Mouse (Mus musculus): ENCODE measurements around the gene Tmem262.
A peak's percentile ranks its signal among the peaks of the same experiment; 100 is the strongest.

Gene Tmem262

DNA sequence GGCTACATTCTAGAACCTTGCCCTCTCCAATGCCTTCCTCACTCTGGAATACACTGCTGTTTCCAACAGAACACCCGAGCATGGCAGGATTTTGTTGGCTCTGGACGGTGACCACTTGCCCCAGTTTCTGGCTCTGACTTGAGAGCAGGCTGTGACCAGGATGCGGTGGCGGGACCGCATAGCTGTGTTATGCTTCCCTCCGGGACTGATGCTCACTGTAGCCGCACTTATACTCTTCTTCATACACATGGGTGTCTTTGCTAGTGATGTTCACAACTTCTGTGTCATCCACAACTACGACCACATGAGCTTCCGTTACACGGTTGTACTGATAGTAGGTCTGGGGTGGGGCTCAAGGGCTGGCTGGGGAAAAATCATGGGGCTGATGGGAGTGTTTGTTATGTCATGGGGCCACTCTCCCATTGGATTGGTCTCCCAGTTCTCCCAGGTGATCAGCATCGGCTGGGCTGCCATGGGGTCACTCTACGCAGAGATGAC lies at the start of gene Tmem262:
Gene Tmem262 (plus strand): TSS at position 51 of the 498 bp plus-strand sequence.
- no peak for DNase-seq

DNA sequence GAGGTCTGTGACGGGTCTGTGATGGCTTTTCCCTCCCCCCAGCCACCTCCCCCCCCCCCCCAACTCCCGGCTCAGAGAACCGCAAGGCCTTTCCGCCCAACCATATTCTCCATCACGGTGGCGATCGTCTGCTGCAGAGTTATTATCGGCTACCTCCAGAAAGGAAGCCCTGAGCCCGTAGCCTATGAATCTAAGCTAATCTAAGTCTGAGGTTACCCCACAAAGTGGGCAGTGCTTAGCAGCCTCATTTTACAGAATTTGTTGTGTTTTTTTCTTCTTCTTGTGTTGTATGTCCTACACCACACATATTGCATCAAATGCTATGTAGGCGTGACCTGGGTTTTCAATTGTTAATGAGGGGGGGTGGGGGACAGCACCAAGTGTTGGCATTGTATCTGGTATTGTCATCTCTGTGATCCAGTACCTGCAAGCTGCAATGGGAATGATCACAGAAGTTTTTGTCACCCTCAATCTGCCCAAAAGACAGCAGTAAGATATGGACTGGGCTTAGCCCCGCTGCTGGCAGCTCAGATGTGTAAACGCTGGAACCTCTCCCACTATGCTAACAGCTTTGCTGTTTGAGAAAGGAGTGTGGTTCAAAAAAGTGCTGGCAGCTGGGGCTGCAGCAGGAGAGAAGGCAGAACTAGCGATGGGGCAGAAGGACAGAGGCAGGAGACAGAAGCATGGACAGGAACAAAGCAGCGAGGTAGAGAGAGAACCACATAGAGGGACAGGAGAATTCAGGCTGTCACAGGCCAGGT lies 49.1 kb upstream of the Tmem262 start:
- DNase-seq: no peak

DNA sequence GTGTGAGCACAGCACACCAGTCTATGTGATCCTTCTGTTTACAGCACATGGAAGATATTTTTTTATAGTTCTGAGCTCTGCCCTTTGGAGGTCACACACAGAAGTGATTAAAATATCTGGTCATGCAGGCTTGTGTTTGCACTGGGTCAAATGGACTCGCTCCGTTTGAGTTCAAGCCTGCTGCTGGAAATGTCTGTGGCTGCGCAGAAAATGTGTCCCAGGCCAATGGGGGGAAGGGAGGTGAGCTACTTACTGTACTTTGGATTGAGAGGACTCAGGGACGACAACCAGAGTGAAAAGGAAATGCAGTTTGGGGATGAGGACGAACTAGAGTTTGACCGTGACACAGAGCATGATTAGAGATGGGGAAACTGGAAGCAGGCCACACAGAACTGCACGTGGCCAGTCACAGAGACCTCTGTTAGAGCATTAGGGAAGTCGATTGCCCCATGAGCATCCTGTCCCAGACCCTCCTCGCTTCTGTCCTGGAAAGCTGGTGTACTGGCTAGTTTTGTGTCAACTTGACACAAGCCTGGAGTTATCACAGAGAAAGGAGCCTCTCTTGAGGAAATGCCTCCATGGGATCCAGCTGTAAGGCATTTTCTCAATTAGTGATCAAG lies 43.8 kb upstream of the Tmem262 start:
- no peak for DNase-seq

DNA sequence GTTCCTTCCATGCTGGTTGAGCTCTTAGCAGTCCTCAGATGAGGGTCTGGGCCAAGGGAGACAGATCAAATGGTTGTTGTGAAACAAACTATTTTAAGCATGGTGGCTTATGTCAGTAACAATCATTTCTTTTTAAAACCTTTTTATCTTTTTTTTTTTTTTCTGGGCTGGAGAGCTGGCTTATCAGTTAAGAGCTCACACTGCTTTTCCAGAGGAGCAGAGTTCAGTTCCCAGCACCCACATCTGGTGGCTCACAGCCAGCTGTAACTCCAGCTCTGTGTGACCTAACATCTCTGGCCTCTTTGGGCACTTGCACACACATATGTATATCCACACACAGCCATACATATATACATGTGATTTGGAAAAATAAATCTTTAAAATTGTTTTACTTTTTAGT lies 42.1 kb upstream of the Tmem262 start:
- no peak for DNase-seq

DNA sequence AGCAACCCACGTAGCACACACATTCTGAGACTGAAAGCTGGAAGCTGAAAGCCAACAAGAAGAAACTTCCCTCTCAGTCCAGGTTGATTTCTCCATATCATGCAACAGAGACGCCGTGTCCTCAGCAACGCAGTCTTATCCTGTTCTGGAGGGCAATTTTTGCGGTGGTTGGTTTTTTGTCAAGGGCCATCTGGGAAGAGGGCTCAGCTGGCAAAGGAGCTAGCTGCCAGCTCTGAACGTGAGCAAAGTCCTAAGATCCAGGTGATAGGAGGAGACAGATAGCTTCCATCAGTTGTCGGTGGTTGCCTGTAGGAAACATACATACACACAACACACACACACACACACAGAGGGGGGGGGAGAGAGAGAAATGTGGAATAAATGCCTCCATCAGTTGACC lies 41.5 kb upstream of the Tmem262 start:
- no peak for DNase-seq

DNA sequence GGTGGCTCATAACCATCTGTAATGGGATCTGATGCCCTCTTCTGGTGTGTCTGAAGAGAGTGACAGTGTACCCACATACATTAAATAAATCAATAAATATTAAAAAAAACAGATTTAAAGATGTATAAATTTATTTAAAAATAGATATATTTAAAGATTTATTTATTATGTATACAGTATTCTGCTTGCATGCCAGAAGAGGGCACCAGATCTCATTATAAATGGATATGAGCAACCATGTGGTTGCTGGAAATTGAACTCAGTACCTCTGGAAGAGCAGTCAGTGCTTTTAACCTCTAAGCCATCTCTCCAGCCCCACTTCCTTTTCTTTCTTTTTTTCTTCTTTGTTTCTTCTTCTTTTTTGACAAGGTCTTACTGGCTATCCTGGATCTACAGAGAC lies 39.8 kb upstream of the Tmem262 start:
- DNase-seq: no peak

DNA sequence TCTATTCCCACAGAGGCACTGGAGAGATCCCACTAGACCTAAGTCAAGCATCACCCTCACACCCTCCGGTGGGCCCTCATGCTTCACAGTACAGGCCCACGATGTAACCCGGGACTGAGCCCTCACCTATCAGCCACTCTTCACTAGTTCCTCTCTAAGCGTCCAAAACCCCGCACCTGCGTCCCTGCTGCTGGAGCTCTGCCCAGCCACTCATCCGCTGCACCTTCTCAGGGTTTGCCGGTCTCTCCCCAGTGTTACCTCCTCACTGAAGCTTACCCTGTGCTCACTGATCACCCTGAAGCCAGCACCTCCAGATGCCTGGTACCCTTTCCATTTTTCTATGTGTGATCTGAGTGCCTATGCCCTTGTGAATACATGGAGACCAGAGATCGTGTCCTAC lies 37.5 kb upstream of the Tmem262 start:
- no peak for DNase-seq

DNA sequence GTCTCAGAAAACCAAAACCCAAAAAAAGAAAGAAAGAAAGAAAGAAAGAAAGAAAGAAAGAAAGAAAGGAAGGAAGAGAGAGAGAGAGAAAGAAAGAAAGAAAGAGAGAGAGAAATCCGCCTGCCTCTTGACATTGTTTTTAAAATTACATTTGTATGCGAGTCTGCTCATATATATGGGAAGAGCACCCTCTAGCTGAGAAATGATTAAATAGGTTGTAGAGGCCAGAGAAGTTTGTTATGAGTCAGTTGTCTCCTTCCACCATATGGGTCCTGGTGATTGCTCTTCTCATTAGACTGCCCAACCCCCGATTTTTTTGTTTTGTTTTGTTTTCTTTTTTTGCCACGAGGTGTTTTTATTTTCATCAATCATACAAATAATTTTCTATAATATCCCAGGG lies 35.7 kb upstream of the Tmem262 start:
- peak; percentile 54 for DNase-seq

DNA sequence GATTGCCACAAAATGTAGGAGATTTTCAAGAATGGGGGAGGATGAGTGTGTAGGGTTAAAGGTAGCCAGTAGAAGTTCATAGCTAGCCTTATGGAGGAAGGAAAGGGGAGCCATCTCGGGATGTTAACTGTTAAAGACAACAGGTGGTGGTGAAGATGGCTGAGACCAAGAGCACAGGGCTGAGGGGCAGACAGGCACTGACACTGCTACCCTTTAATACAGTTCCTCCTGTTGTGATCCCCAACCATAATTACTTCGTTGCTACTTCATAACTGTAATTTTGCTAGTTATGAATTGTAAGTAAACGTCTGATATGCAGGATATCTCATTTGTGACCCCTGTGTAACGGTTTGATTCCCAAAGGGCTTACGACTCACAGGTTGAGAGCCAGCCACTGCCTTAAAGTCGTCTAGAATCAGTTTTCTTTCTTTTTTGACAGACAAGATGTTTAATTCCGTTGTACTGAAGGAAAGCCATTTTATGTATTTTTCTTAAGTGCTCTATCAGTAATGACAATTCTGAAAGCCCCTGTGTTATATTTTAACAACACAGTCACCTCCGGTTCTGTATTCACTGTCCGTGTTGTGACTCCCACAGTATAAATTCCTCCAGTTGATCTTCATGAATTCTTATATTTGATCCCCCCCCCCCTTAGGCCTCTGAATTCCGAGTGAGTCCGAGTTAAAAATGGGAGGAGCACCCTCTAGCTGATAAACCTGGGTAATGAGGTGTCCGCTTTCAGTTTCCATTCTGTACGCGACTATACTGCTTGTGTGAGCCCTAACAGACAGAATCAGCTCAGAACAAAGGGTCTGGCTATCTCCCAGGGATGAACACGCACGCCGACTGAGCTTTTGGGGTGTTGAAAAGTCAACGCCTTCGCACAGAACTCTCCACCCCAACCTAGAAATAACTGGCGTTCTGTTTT lies 34.2 kb upstream of the Tmem262 start:
- no peak for DNase-seq

DNA sequence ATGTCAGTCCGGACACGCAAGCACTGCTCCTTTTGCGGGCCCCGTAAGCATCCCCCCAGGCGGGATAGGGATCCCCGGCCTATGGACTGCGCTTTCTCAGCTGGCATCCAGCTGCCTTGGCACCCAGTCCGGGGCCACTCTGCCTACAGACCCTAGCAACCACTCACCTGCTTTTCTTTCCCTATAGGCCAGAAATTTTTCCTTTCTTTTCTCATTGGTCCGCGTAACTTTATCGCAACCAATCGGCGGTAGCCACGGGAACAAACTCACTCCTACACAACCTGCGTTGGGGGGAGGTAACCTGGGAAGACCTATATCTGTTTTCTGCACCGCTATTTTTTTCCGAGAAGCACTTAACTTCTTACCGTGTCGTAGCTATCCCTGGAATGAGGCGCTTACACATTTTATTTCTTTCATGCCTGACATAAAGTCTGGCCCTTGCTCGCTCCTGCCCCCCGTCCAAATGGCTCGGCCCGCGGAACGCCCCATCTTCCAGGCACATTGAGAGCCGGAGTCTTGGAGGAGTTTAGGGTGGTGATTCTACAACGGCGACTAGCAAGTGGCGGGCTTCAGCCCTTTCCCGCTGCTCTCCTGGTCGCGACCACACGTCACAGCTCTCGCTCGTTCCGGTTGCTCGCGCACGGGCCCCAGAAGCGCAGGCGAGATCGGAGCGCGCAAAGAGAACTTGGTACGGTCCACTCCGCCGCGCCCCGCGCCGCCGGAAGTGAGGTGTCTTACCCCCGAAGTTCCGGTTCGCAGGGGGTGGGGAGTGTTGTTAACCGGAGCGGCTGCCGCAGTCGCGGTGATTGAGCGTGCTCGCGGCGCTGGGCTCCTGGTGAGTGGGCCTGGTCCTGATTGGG lies 33.3 kb upstream of the Tmem262 start, which contains the start of gene Syvn1:
Gene Syvn1 (plus strand): TSS at position 283 of the 860 bp plus-strand sequence.
- DNase-seq: peak; percentile 97

DNA sequence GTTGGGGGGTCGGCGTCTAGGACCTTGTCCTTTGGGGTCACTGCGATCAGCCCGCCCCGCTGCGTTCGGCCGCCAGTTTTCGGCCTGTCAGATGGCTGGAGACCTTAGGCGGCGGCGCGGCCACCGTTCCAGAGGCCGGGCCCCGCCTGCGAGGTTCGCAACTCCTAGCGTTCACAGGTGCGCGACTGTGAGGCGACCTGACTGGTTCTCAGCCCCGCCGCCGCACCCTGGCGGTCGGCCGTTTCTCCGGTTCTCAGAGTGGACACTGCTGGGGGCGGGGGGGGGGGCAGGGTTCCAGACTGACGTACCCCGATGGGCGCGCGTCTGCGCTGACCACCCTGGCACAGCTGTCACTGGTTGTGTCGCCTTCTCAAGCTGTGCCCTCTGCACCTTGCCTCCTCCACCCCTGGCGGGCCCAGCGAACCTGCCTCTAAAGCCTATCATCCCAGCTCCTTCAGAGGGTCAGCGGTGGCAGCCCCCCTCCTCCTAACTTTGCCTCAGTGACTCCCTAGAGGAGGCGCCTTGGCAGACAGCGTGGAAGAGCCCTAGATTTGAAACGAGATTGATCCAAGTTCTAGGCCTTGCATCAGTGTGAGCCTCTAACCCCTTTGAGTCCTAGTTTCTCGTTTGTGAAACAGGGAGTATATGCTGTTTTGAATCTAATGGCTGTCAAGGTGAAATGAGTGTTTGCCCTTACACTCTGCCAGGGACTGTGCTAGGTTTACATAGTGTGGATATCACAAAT lies 32.5 kb upstream of the Tmem262 start:
- DNase-seq: no peak

DNA sequence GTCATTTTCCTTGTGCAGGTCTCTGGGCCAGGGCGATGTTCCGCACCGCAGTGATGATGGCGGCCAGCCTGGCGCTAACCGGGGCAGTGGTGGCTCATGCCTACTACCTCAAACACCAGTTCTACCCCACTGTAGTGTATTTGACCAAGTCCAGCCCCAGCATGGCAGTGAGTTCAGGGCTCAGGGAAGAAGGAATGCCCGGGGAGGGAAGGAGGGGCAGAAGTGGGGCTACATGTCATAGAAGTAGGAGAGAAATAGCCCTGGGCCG lies 32.0 kb upstream of the Tmem262 start:
- no peak for DNase-seq

DNA sequence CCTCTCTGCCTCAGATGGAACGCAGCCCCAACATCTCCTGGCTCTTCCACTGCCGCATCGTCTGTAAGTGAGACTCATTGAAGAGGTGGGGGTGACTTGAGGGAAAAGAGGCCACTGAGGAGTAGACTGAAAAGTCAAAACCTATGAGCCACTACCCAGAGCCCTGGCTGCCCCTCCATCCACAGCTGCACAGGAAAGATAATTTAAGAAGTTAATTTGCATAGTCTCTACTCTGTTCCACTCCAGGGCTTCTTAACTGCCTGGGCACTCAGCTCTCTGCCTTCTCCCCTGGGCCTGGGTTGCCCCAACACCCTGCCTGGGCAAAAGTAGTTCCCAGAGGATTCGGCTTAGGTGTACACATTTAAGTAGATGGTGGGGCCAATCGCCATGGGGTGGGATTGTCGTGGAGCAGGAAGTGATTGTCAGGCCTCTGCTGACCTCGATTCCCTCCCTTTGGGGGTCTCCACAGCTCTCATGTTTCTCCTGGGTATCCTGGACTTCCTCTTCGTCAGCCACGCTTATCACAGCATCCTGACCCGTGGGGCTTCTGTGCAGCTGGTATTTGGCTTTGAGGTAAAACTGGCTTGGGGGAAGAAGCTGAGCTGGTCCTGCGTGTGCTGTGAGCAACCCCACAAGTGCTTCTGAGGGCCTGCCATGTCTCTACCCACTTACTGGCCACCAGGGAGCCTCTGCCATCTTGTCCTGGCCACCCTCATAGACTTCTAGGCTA lies 31.0 kb upstream of the Tmem262 start:
- no peak for DNase-seq

DNA sequence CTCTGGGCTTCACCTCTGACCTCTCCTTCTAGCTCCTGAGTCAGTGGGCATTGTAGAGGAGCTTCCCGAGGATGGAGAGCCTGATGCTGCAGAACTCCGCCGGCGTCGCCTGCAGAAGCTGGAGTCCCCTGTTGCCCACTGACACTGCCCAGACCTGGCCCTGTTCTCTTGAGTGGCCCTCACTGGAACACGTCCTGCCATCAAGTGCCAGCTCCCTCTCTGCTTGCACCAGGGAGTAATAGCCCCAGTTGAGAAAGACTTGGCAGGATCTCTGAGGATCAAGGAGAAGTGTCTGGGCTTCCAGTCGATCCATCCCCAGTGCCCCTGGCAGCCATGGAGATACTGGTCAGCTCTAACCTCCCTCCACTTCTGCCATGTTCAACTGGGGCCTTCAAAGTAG lies 27.3 kb upstream of the Tmem262 start:
- DNase-seq: no peak

DNA sequence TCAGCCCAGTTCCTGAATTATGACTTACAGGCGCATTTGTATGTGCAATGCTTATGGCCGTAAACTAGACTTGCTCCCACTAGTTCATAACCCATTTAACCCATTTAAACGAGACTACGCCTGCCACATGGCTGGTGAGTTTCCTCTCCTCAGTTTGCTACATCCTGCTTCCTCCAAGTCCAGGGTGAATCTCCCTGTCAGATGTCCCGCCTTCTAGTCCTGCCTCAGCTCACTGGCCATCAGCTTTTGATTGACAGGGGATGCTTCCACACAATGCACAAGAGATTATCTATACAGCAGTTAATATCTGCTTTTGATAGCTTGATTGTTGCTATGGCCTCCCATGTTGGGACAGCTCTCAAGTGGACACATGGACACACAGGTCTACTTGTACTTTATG lies 25.5 kb upstream of the Tmem262 start:
- DNase-seq: peak; percentile 21

DNA sequence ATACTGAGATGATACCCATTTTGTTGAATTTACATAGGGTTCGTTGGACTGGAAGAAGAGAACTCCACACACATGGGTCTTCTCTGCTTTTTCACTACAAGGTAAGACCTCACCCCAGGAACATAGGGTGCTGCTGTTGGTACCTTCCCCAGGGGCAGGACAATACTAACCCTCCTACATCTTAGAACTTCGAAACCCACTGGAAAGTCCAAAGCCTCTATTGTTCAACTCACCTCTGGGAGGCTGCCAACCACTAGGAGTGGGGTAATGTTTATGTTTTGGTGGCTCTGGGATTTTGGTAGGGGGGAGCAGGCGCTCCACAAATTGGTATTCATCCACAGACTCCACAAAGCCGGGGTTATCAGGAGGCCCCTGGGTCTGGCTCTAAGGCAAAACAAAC lies 23.1 kb upstream of the Tmem262 start:
- no peak for DNase-seq

DNA sequence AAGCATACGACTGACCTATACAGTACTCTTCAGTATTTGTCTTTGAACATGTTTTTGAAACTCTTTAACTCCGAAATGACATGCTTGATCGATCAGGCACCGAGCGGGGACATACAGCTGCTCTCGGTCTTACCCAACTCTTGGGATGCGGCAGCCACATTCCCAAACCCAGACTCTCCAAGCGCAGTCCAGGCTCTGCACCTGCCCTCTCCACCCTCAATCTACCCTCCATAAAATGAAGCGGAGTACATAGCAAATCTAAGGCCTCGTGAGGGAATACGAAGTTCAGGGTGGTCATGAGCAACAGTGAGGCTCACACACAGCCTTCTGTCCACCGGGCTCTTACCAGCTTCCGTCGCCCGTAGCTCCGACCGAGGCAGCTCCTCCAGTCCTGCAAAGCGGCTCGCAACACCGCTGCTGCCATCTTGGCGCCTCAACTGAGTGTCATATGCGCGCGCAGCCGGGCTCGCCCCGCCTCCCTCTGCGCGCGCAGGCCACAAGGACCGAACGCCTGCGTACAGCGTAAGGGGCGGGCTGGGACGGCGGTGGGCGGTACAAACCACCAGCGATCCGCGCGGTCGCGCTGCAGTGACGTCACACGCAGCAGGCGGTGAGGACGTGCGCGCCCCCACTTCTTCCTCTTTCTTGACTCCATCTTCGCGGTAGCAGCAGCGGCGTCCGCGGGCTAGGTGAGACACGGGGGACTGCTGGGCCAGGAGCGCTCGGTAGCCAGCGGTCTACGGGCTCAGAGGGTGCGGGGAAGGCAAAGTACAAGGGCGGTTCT lies 22.3 kb upstream of the Tmem262 start, which contains the start of the genes Mrpl49 and Fau:
Gene Mrpl49 (minus strand): TSS at position 473 of the 784 bp plus-strand sequence.
Gene Fau (plus strand): TSS at position 532 of the 784 bp plus-strand sequence.
- peak; percentile 98 for DNase-seq

DNA sequence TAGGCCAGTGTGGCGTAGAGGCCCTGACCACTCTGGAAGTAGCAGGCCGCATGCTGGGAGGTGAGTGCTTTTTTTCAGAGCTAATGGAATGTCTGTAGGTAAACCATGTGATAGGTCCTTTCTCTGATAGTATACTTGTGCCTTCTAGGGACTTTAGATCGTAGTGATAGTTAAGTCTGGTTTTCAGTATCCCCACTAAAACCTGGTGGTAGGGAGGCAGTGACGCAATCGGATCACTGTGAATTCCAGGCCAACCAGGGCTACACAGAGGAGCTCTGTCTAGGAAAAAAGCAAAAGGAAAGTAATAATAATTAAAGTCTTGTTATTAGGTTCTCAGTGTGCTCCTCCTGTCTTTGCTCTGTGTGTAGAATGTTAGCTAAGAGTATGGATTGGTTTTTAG lies 21.3 kb upstream of the Tmem262 start:
- no peak for DNase-seq

DNA sequence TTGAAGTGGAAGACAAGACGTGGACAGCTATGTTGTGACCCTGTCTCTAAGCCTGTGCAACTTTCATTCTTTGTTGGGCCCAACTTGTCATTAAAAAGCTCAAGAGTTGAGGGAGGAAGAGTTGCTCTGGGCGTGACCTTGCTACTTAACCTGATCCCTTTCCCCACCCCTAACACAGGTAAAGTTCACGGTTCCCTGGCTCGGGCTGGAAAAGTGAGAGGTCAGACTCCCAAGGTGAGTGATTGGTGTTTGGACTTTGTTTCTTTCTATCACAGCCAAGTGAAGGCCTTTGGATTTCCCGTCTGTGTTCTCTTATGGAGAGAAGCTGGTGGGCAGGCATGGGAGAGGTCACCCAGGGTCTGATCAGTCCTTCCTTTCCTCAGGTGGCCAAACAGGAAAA lies 20.9 kb upstream of the Tmem262 start:
- no peak for DNase-seq

DNA sequence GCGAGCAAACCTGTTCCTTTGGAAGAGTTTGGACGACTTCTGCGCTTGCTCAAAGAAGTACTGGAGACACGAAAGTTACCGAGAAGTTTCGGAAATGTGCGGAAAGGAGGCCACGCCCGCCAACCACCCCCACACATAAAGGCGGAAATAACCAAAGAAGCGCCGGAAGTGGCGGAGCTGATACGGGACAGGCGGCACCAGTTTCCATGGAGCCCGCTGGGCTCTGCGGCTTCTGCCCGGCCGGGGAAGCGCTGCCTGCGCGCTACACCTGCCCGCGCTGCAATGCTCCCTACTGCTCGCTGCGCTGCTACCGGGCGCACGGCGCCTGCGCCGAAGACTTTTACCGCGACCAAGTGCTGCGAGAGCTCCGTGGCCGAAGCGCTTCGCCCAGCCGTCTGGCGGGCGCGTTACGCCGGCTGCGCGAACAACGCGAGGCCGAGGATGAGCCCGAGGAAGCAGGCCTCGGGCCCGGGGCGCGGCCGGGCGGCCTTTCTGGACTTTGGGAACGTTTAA lies 18.8 kb upstream of the Tmem262 start, which contains the start of gene Znhit2:
Gene Znhit2 (plus strand): TSS at position 172 of the 513 bp plus-strand sequence.
- peak; percentile 95 for DNase-seq

Data from retina, postnatal 1 day (tissue).